Mouse (Mus musculus) cortical plate, adult 2 months (tissue): ENCODE measurements around the gene Amy1.
"Not testable (repeated sequence)": the region's sequence is repeated elsewhere in the genome, so short reads cannot be mapped to it uniquely, and the experiment has no call there.

Source experiments
- CTCF ChIP-seq: fragments of 200-500 bp; IDR thresholded peaks from 2 replicates; pipeline ENCODE4 v1.5.1; 2011; ENCODE audit warnings: mild to moderate bottlenecking, control low read depth, low read length; ENCODE audit not compliant: insufficient read depth; ENCODE audit errors: extremely low read depth
- POLR2A ChIP-seq: fragments of 200-500 bp; IDR thresholded peaks from 2 replicates; pipeline ENCODE4 v1.6.1; 2011; ENCODE audit warnings: mild to moderate bottlenecking, low read length, control low read depth; ENCODE audit not compliant: insufficient read depth; ENCODE audit errors: extremely low read depth

- not testable (repeated sequence) for TF ChIP-seq POLR2A, CTCF
Measured at GRCm38 (mm10) chr3:113532328-113532727, 74.2 kb downstream of the Amy1 start, which contains the start of gene Amy2a1.
